Mouse (Mus musculus): ENCODE data around the gene Zfp57. TPM values are rescaled to one million over a fixed set of nuclear protein-coding genes. Genes with fewer than 3 reads are reported as not detected.

Zfp57 gene
- polyA plus RNA-seq, 1 experiment from 2014 or later: 41.3 TPM

GRCm38 (mm10) chr17:36992336-36993104, 8.4 kb upstream of the Zfp57 start:
- 71% methylated on average over 3 of the region's 3 CpGs for WGBS
- Histone ChIP-seq H3K36me3 (ENCODE audit: control insufficient read depth, insufficient read depth, low read length) (no peaks in the 10 kb centered on the region), H3K4me2 (ENCODE audit: low read depth, low read length) (no peak overlapping the region), H3K27me3 (replicated peaks; ENCODE audit: control insufficient read depth, insufficient read depth, low read length) (peaks cover 14% of the 10 kb centered on the region; the same call in 1 of the 2 replicates), H3K9ac (ENCODE audit: low read depth, low read length) (no peak overlapping the region), H3K4me3 (ENCODE audit: low read length) (no peak overlapping the region), H3K27ac (ENCODE audit: low read length) (no peak overlapping the region), H3K4me1 (ENCODE audit: control insufficient read depth, insufficient read depth, low read length) (no peaks in the 10 kb centered on the region), H3K9me3 (ENCODE audit: control insufficient read depth, low read length) (no peaks in the 10 kb centered on the region)
- ATAC-seq: no peak

- Histone ChIP-seq H3K9me3 (ENCODE audit: control insufficient read depth, low read length) (no peaks in the 10 kb centered on the region), H3K27ac (ENCODE audit: low read length) (no peak overlapping the region), H3K4me2 (ENCODE audit: low read depth, low read length) (no peak overlapping the region), H3K4me1 (ENCODE audit: control insufficient read depth, insufficient read depth, low read length) (no peaks in the 10 kb centered on the region), H3K27me3 (replicated peaks; ENCODE audit: control insufficient read depth, insufficient read depth, low read length) (peaks cover 2% of the 10 kb centered on the region; the same call in 1 of the 2 replicates), H3K9ac (ENCODE audit: low read depth, low read length) (no peak overlapping the region), H3K36me3 (ENCODE audit: control insufficient read depth, insufficient read depth, low read length) (no peaks in the 10 kb centered on the region), H3K4me3 (ENCODE audit: low read length) (no peak overlapping the region)
- 86% methylated on average over 4 of the region's 4 CpGs for WGBS
- no peak for ATAC-seq
Observed at GRCm38 (mm10) chr17:36993770-36994325, 7.1 kb upstream of the Zfp57 start.

- no peak for ATAC-seq
- no peaks in the 10 kb centered on the region for H3K27me3 ChIP-seq (replicated peaks; ENCODE audit: control insufficient read depth, insufficient read depth, low read length)
- no peaks in the 10 kb centered on the region for H3K36me3 ChIP-seq (ENCODE audit: control insufficient read depth, insufficient read depth, low read length)
- H3K27ac ChIP-seq (ENCODE audit: low read length): no peak overlapping the region
- no peaks in the 10 kb centered on the region for H3K4me1 ChIP-seq (ENCODE audit: control insufficient read depth, insufficient read depth, low read length)
- no peak overlapping the region for H3K4me2 ChIP-seq (ENCODE audit: low read depth, low read length)
- WGBS: 94% methylated on average over 2 of the region's 2 CpGs
- H3K9me3 ChIP-seq (ENCODE audit: control insufficient read depth, low read length): no peaks in the 10 kb centered on the region
- H3K4me3 ChIP-seq (ENCODE audit: low read length): no peak overlapping the region
- H3K9ac ChIP-seq (ENCODE audit: low read depth, low read length): no peak overlapping the region
Observed at GRCm38 (mm10) chr17:36994528-36994927, 6.4 kb upstream of the Zfp57 start.

GRCm38 (mm10) chr17:36995448-36995847, 5.5 kb upstream of the Zfp57 start:
- H3K4me2 ChIP-seq (ENCODE audit: low read depth, low read length): no peak overlapping the region
- H3K27me3 ChIP-seq (replicated peaks; ENCODE audit: control insufficient read depth, insufficient read depth, low read length): no peaks in the 10 kb centered on the region
- no peaks in the 10 kb centered on the region for H3K9me3 ChIP-seq (ENCODE audit: control insufficient read depth, low read length)
- no peak overlapping the region for H3K9ac ChIP-seq (ENCODE audit: low read depth, low read length)
- H3K36me3 ChIP-seq (ENCODE audit: control insufficient read depth, insufficient read depth, low read length): no peaks in the 10 kb centered on the region
- no peak for ATAC-seq
- no peaks in the 10 kb centered on the region for H3K4me1 ChIP-seq (ENCODE audit: control insufficient read depth, insufficient read depth, low read length)
- 68% methylated on average over 3 of the region's 3 CpGs for WGBS
- H3K27ac ChIP-seq (ENCODE audit: low read length): no peak overlapping the region
- H3K4me3 ChIP-seq (ENCODE audit: low read length): no peak overlapping the region

- Histone ChIP-seq H3K27me3 (replicated peaks; ENCODE audit: control insufficient read depth, insufficient read depth, low read length) (no peaks in the 10 kb centered on the region), H3K36me3 (ENCODE audit: control insufficient read depth, insufficient read depth, low read length) (no peaks in the 10 kb centered on the region), H3K4me1 (ENCODE audit: control insufficient read depth, insufficient read depth, low read length) (no peaks in the 10 kb centered on the region), H3K4me2 (ENCODE audit: low read depth, low read length) (no peak overlapping the region), H3K4me3 (ENCODE audit: low read length) (no peak overlapping the region), H3K27ac (ENCODE audit: low read length) (no peak overlapping the region), H3K9me3 (ENCODE audit: control insufficient read depth, low read length) (no peaks in the 10 kb centered on the region), H3K9ac (ENCODE audit: low read depth, low read length) (no peak overlapping the region)
- 27% methylated on average over 7 of the region's 7 CpGs for WGBS
- peak; percentile 66; the same call in 1 of the 2 replicates for ATAC-seq
Observed at GRCm38 (mm10) chr17:36997033-36997735, 3.8 kb upstream of the Zfp57 start.

- no peaks in the 10 kb centered on the region for H3K4me1 ChIP-seq (ENCODE audit: control insufficient read depth, insufficient read depth, low read length)
- H3K4me3 ChIP-seq (ENCODE audit: low read length): no peak overlapping the region
- H3K36me3 ChIP-seq (ENCODE audit: control insufficient read depth, insufficient read depth, low read length): no peaks in the 10 kb centered on the region
- H3K9me3 ChIP-seq (ENCODE audit: control insufficient read depth, low read length): no peaks in the 10 kb centered on the region
- 78% methylated on average over 2 of the region's 2 CpGs for WGBS
- H3K4me2 ChIP-seq (ENCODE audit: low read depth, low read length): no peak overlapping the region
- H3K27me3 ChIP-seq (replicated peaks; ENCODE audit: control insufficient read depth, insufficient read depth, low read length): no peaks in the 10 kb centered on the region
- H3K27ac ChIP-seq (ENCODE audit: low read length): no peak overlapping the region
- no peak overlapping the region for H3K9ac ChIP-seq (ENCODE audit: low read depth, low read length)
- no peak for ATAC-seq
Observed at GRCm38 (mm10) chr17:36998477-36998876, 2.5 kb upstream of the Zfp57 start.

GRCm38 (mm10) chr17:37002364-37003330, 1.7 kb downstream of the Zfp57 start:
- peak; percentile 89 for ATAC-seq
- peak overlapping the region; percentile 94 for H3K9ac ChIP-seq (ENCODE audit: low read depth, low read length)

GRCm38 (mm10) chr17:37003366-37003765, 2.4 kb downstream of the Zfp57 start:
- Histone ChIP-seq H3K9ac (ENCODE audit: low read depth, low read length) (peak overlapping the region; percentile 94), H3K27me3 (replicated peaks; ENCODE audit: control insufficient read depth, insufficient read depth, low read length) (no peaks in the 10 kb centered on the region), H3K4me1 (ENCODE audit: control insufficient read depth, insufficient read depth, low read length) (no peaks in the 10 kb centered on the region), H3K9me3 (ENCODE audit: control insufficient read depth, low read length) (no peaks in the 10 kb centered on the region), H3K36me3 (ENCODE audit: control insufficient read depth, insufficient read depth, low read length) (no peaks in the 10 kb centered on the region), H3K27ac (ENCODE audit: low read length) (peak overlapping the region; percentile 87; the same call in 1 of the 2 replicates), H3K4me3 (ENCODE audit: low read length) (peak overlapping the region; percentile 75), H3K4me2 (ENCODE audit: low read depth, low read length) (peak overlapping the region; percentile 94)
- WGBS: 27% methylated on average over 4 of the region's 4 CpGs
- ATAC-seq: peak; percentile 2; the same call in 1 of the 2 replicates

More at GRCm38 (mm10) chr17:37002364-37003330, 1.7 kb downstream of the Zfp57 start:
- H3K4me3 ChIP-seq (ENCODE audit: low read length): peak overlapping the region; percentile 75
- H3K9me3 ChIP-seq (ENCODE audit: control insufficient read depth, low read length): no peaks in the 10 kb centered on the region
- WGBS: 2% methylated on average over 49 of the region's 49 CpGs
- H3K27ac ChIP-seq (ENCODE audit: low read length): peak overlapping the region; percentile 87
- H3K4me2 ChIP-seq (ENCODE audit: low read depth, low read length): peak overlapping the region; percentile 94
- no peaks in the 10 kb centered on the region for H3K4me1 ChIP-seq (ENCODE audit: control insufficient read depth, insufficient read depth, low read length)
- H3K36me3 ChIP-seq (ENCODE audit: control insufficient read depth, insufficient read depth, low read length): no peaks in the 10 kb centered on the region
- H3K27me3 ChIP-seq (replicated peaks; ENCODE audit: control insufficient read depth, insufficient read depth, low read length): no peaks in the 10 kb centered on the region
